Mouse (Mus musculus) ES-E14 (cell line): Measurements from ENCODE around the gene Lrp5. TPM values are rescaled to one million over a fixed set of nuclear protein-coding genes. Genes with fewer than 3 reads are reported as not detected.

Experiments
- DNase-seq: peaks from one replicate; pipeline ENCODE4 v3.0.0-alpha.2; 2013; ENCODE audit warnings: low read depth, low spot score
- H3K27ac ChIP-seq: 2 replicates; pipeline ENCODE4 v1.5.1; 2012; ENCODE audit warnings: low read depth, mild to moderate bottlenecking, low read length, moderate library complexity, mixed read lengths; ENCODE audit not compliant: poor library complexity, insufficient read depth, severe bottlenecking
- H3K36me3 ChIP-seq: 2 replicates; pipeline ENCODE4 v1.6.1; 2012; ENCODE audit warnings: mild to moderate bottlenecking, low read length, moderate library complexity, mixed read lengths; ENCODE audit not compliant: control insufficient read depth, poor library complexity, insufficient read depth, severe bottlenecking
- H3K4me1 ChIP-seq, 2 experiments: fragments of 150-350 bp in 1 of 2; sonication (generic) in 1 of 2; 2 replicates each; pipeline ENCODE4 v1.6.1; 2012; ENCODE audit warnings: low read length in 2 of 2, mild to moderate bottlenecking in 1 of 2, mixed read lengths in 1 of 2; ENCODE audit not compliant: control insufficient read depth in 2 of 2, insufficient read depth in 2 of 2, poor library complexity in 1 of 2
- H3K4me3 ChIP-seq, 2 experiments: fragments of 150-350 bp in 1 of 2; sonication (generic) in 1 of 2; 2 replicates each; pipeline ENCODE4 v1.5.1; 2012; ENCODE audit warnings: low read length in 2 of 2, low read depth in 1 of 2, mild to moderate bottlenecking in 1 of 2, mixed read lengths in 1 of 2; ENCODE audit not compliant: insufficient read depth in 1 of 2, poor library complexity in 1 of 2, severe bottlenecking in 1 of 2
- H3K9ac ChIP-seq: 2 replicates; pipeline ENCODE4 v1.6.1; 2012; ENCODE audit warnings: low read depth, mild to moderate bottlenecking, low read length, mixed read lengths; ENCODE audit not compliant: poor library complexity, insufficient read depth, severe bottlenecking
- H3K9me3 ChIP-seq: fragments of 150-350 bp; sonication (generic); 2 replicates; pipeline ENCODE4 v1.6.1; 2012; ENCODE audit warnings: low read depth, mild to moderate bottlenecking, low read length; ENCODE audit not compliant: control insufficient read depth, insufficient read depth
- CHD2 ChIP-seq: IDR thresholded peaks from 2 replicates; pipeline ENCODE4 v1.6.1; 2014; ENCODE audit warnings: mild to moderate bottlenecking, low read depth, low read length, inconsistent platforms
- HCFC1 ChIP-seq: IDR thresholded peaks from 2 replicates; pipeline ENCODE4 v1.6.1; 2012; ENCODE audit warnings: low read length, inconsistent platforms, borderline replicate concordance; ENCODE audit not compliant: insufficient read depth
- MAFK ChIP-seq: IDR thresholded peaks from 2 replicates; pipeline ENCODE4 v1.6.1; 2014; ENCODE audit warnings: mild to moderate bottlenecking, low read depth, low read length, inconsistent platforms; ENCODE audit not compliant: insufficient read depth
- ZC3H11A ChIP-seq: IDR thresholded peaks from 2 replicates; pipeline ENCODE4 v1.6.1; 2012; ENCODE audit warnings: low read depth, mild to moderate bottlenecking, inconsistent platforms, low read length, borderline replicate concordance
- ZNF384 ChIP-seq: IDR thresholded peaks from 2 replicates; pipeline ENCODE4 v1.6.1; 2012; ENCODE audit warnings: low read depth, low read length, inconsistent platforms
- in situ Hi-C, 2 experiments: fragments of 600-800 bp; cut with MboI; formaldehyde crosslinking; loops; one replicate each; pipeline ENCODE4 v1.15.1; 2025; ENCODE audit warnings: low sequenced_read_pairs in 2 of 2, inconsistent platforms in 1 of 2; ENCODE audit not compliant: unreplicated experiment in 2 of 2
- total RNA-seq: library from RNA; depleted of rRNA; stranded (reverse); fragments of 300-350 nt; gene quantifications from 2 replicates; pipeline ENCODE4 v1.2.3, GENCODE M21; 2012

Gene Lrp5
- total RNA-seq, 1 experiment = 46.1 TPM

- TF ChIP-seq MAFK (no peak), CHD2 (no peak), HCFC1 (no peak), ZNF384 (no peak), ZC3H11A (no peak)
- in situ Hi-C loops = no loop called here
- peak overlapping the region; percentile 15; the same call in 1 of the 2 replicates for H3K9ac ChIP-seq
Measured at GRCm38 (mm10) chr19:3576451-3577264, 109.7 kb downstream of the Lrp5 start.

DNA sequence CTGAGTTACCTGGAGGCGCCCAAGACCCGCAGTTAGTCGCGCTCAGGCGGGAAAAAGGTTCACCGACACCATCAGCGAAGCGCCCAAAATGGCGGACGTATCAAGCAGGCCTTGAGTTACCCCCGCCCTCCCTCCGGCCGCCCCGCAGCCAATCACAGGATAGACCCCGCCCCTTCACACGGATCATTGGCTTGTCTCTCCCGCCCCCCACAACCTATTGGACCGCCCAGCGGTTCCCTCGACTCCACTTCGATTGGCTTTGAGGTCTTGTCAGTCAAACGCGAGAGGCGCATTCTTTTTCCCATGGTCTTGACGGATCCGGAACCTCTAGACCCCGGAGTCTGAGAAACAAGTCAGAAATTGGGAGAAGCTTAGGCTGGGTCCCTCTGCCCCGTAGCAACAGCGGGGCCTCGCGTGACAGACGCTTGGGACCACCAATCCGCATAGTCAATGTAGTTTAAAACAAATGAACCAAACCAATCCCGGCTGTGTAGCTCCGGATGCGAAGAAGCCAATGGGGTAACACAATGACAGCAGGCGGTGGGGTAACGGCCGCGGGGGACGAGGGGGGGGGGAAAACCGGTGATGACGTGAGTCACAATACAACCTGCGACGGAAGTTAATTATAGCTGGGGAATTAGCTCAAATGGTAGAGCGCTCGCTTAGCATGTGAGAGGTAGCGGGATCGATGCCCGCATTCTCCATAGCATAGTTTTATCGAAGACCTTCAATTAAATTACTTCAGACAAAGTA is 110.6 kb downstream of the Lrp5 start, which contains the start of gene Ppp6r3:
TSS of gene Ppp6r3 (minus strand) at position 118 of the 753 bp plus-strand sequence.
- Histone ChIP-seq H3K4me3 (peak within 1 kb of the TSS; percentile 93 to 100), H3K4me1 (peaks cover 5 to 20% of the 10 kb centered on the region in 2 experiments; a peak in 3 of 4 replicates), H3K36me3 (no peaks in the 10 kb centered on the region), H3K9me3 (no peaks in the 10 kb centered on the region), H3K9ac (peak within 1 kb of the TSS; percentile 99), H3K27ac (peak within 1 kb of the TSS; percentile 90)
- in situ Hi-C loops = no loop called here
- DNase-seq = peak; percentile 99
- peak; percentile 90 for TF ChIP-seq CHD2
- no peak for TF ChIP-seq ZC3H11A
- peak; percentile 85 for TF ChIP-seq MAFK
- peak; percentile 68; the same call in 1 of the 2 replicates for TF ChIP-seq HCFC1

More at GRCm38 (mm10) chr19:3576451-3577264, 109.7 kb downstream of the Lrp5 start:
- Histone ChIP-seq H3K36me3 (no peaks in the 10 kb centered on the region), H3K4me1 (peaks cover 5 to 20% of the 10 kb centered on the region in 2 experiments; a peak in 3 of 4 replicates), H3K4me3 (peak overlapping the region; percentile 68 to 100), H3K9me3 (no peaks in the 10 kb centered on the region), H3K27ac (no peak overlapping the region)
- no peak for DNase-seq

DNA sequence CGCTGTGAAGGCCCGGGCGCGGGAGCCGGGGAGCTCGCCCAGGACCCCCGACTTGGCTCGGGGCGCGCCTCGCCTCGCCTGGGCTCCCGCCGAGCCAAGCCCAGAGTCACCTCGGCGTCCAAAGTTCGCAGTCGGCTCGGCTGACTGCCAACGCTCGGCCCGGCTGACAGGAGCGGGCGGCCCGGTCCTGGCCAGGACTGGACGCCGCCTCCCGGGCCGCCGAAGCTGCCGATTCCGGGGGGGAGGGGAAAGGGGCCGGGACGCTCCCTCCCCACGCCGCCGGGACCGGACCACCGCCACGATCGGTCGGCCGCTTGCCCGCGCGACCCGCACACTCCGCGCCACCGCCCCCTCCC is 111.1 kb downstream of the Lrp5 start:
- in situ Hi-C loops = no loop called here
- TF ChIP-seq ZNF384 = no peak
- H3K36me3 ChIP-seq = no peaks in the 10 kb centered on the region
- peaks cover 6 to 21% of the 10 kb centered on the region in 2 experiments for H3K4me1 ChIP-seq
- peak overlapping the region; percentile 93 to 100 for H3K4me3 ChIP-seq
- H3K9me3 ChIP-seq = no peaks in the 10 kb centered on the region
- peak overlapping the region; percentile 90 for H3K27ac ChIP-seq
- peak overlapping the region; percentile 99 for H3K9ac ChIP-seq
- DNase-seq = no peak

DNA sequence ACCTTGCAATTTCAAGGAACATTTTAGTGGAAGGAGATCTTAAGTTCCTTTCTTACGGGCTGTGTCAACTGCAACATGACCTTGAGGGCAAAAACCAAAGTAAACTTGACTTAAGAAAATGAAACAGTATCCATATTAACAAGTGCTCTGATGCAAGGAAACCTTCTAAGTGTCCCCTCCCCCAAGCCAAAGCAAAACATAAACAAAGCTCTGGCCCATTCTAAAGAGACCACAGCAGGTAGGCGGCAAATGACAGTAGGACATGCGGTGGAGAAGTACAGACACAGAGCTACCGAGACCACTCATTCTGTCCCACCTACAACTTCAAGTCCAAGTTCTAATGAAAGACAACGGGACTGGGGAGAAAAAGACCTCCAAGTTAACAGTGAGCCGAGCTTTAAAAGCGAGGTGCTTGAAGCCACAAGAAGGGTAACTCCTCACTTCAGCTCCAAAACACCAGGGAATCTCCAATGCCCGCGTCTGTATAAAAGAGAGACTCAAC is 111.7 kb downstream of the Lrp5 start:
- H3K4me3 ChIP-seq = peak overlapping the region; percentile 93 to 100
- in situ Hi-C loops = no loop called here
- DNase-seq = no peak
- TF ChIP-seq HCFC1 = no peak
- no peak for TF ChIP-seq ZNF384
- TF ChIP-seq ZC3H11A = no peak
- no peak for TF ChIP-seq CHD2
- no peak for TF ChIP-seq MAFK
- peak overlapping the region; percentile 99 for H3K9ac ChIP-seq
- no peaks in the 10 kb centered on the region for H3K9me3 ChIP-seq
- peaks cover 9 to 22% of the 10 kb centered on the region in 2 experiments for H3K4me1 ChIP-seq
- no peak overlapping the region for H3K27ac ChIP-seq
- H3K36me3 ChIP-seq = no peaks in the 10 kb centered on the region
